26 mouse cellular contexts compared by ENCODE assay signal in genomic region chr3:36770096-36770495, GRCm38 (mm10).
DNase-seq lines count a peak whose midpoint lies in the region; ATAC-seq and TF ChIP-seq lines count a peak whose summit lies in the region.
"Had no signal": no experiment of that assay in that cellular context is flagged by ENCODE, and none has a peak within 500 bp of the region (broad histone marks: within the 10 kb centered on the region; RNA-seq: fewer than 3 reads in every experiment).

No protein-coding gene starts in this region.

- DNase-seq in gastrocnemius, adult 2 months: no peak
- DNase-seq in gastrocnemius, postnatal 36 days: no peak
- DNase-seq in kidney, adult 2 months: peak; percentile 17
- peak; percentile 21 for DNase-seq in lung, postnatal 25 days (ENCODE audit: low spot score)
- DNase-seq in lung, postnatal 0 days (ENCODE audit: low spot score): no peak
- DNase-seq in mesoderm, embryonic 11.5 days (ENCODE audit: low read depth, low spot score): peak; percentile 49
- DNase-seq: adrenal gland, postnatal 14 days; cerebellum, adult 2 months; cerebellum, postnatal 25 days; gastrocnemius, postnatal 25 days; kidney, postnatal 4 days; layer of hippocampus, adult 9-11 months; midbrain, embryonic 14.5 days; thymus, adult 2 months had no signal

- no peaks in the 10 kb centered on the region for H3K36me3 ChIP-seq in kidney, adult 2 months (ENCODE audit: control insufficient read depth, insufficient read depth, low read length)
- no peaks in the 10 kb centered on the region for H3K36me3 ChIP-seq in kidney, embryonic 15.5 days
- H3K36me3 ChIP-seq in lung, postnatal 0 days (ENCODE audit: insufficient read depth, low read length): no peaks in the 10 kb centered on the region
- H3K36me3 ChIP-seq: embryonic facial prominence, embryonic 12.5 days; limb, embryonic 13.5 days; liver, embryonic 12.5 days had no signal

- H3K9ac ChIP-seq in kidney, embryonic 15.5 days: no peak overlapping the region
- H3K9ac ChIP-seq in lung, postnatal 0 days (replicated peaks; ENCODE audit: low read depth): no peak overlapping the region
- H3K9ac ChIP-seq: embryonic facial prominence, embryonic 12.5 days; forebrain, embryonic 13.5 days; limb, embryonic 13.5 days; liver, embryonic 12.5 days had no signal

- peak overlapping the region; percentile 51 for H3K27ac ChIP-seq in gastrocnemius, adult 2 months
- H3K27ac ChIP-seq in kidney, adult 2 months (ENCODE audit: insufficient read depth, low read depth, low read length): no peak overlapping the region
- no peak overlapping the region for H3K27ac ChIP-seq in kidney, embryonic 15.5 days
- H3K27ac ChIP-seq in lung, postnatal 0 days (ENCODE audit: low read length): no peak overlapping the region
- H3K27ac ChIP-seq: embryonic facial prominence, embryonic 12.5 days; forebrain, embryonic 13.5 days; hindbrain, postnatal 0 days; limb, embryonic 13.5 days; liver, embryonic 12.5 days; stomach, postnatal 0 days had no signal

- TF ChIP-seq CTCF in gastrocnemius, adult 2 months (IDR thresholded peaks at IDR 0.05): no peak
- TF ChIP-seq CTCF in kidney, adult 2 months (conservative IDR thresholded peaks at IDR 0.05; ENCODE audit: insufficient read depth, insufficient read length, low read depth, low read length): no peak
- no peak for TF ChIP-seq CTCF in lung, postnatal 0 days (IDR thresholded peaks at IDR 0.05)

- no peak overlapping the region for H3K4me3 ChIP-seq in gastrocnemius, adult 2 months
- H3K4me3 ChIP-seq in kidney, adult 2 months (ENCODE audit: insufficient read depth, low read depth, low read length): no peak overlapping the region
- H3K4me3 ChIP-seq in kidney, embryonic 15.5 days (replicated peaks): no peak overlapping the region
- no peak overlapping the region for H3K4me3 ChIP-seq in lung, postnatal 0 days (ENCODE audit: low read depth, low read length)
- H3K4me3 ChIP-seq: embryonic facial prominence, embryonic 12.5 days; erythroblast, embryonic 14.5 days; forebrain, embryonic 13.5 days; limb, embryonic 13.5 days; liver, embryonic 12.5 days; megakaryocyte, embryonic 14.5 days had no signal

- 53% methylated on average over 1 of the region's 1 CpGs for WGBS in kidney, adult 2 months
- WGBS in kidney, embryonic 15.5 days: 49% methylated on average over 1 of the region's 1 CpGs
- WGBS in lung, postnatal 0 days: 47% methylated on average over 1 of the region's 1 CpGs

- intact Hi-C loops in gastrocnemius, adult 2 months (cut with DNase I): no loop called here
- intact Hi-C loops in gastrocnemius, postnatal 36 days (cut with DNase I): no loop called here

- H3K4me1 ChIP-seq in kidney, adult 2 months (ENCODE audit: control insufficient read depth, insufficient read depth, low read length): no peaks in the 10 kb centered on the region
- no peaks in the 10 kb centered on the region for H3K4me1 ChIP-seq in kidney, embryonic 15.5 days
- H3K4me1 ChIP-seq in lung, postnatal 0 days (ENCODE audit: insufficient read depth, low read depth, low read length): no peaks in the 10 kb centered on the region
- H3K4me1 ChIP-seq: forebrain, embryonic 13.5 days; liver, embryonic 12.5 days had no signal

- H3K9me3 ChIP-seq in kidney, embryonic 15.5 days (replicated peaks): no peaks in the 10 kb centered on the region
- H3K9me3 ChIP-seq in lung, postnatal 0 days (ENCODE audit: low read length): no peaks in the 10 kb centered on the region
- H3K9me3 ChIP-seq: embryonic facial prominence, embryonic 12.5 days; forebrain, embryonic 13.5 days; limb, embryonic 13.5 days; liver, embryonic 12.5 days; megakaryocyte, embryonic 14.5 days had no signal

- no peak overlapping the region for H3K4me2 ChIP-seq in kidney, embryonic 15.5 days
- H3K4me2 ChIP-seq in lung, postnatal 0 days (replicated peaks; ENCODE audit: low read depth, low read length): no peak overlapping the region
- H3K4me2 ChIP-seq: embryonic facial prominence, embryonic 12.5 days; forebrain, embryonic 13.5 days; limb, embryonic 13.5 days; liver, embryonic 12.5 days had no signal

- ATAC-seq in kidney, embryonic 15.5 days (replicated peaks; ENCODE audit: low FRiP score): no peak
- ATAC-seq in lung, postnatal 0 days: no peak
- no peak for ATAC-seq in megakaryocyte, adult 5-6 weeks (ENCODE audit: poor library complexity, severe bottlenecking)
- ATAC-seq: CD4-positive, CD25-positive, alpha-beta regulatory T cell, adult 4 months; forebrain, embryonic 13.5 days; hindbrain, postnatal 0 days; intestine, embryonic 16.5 days; liver, embryonic 12.5 days had no signal

- no peak for TF ChIP-seq POLR2A in kidney, adult 2 months (IDR thresholded peaks at IDR 0.05; ENCODE audit: low read depth, low read length)

- H3K27me3 ChIP-seq in kidney, adult 2 months (replicated peaks; ENCODE audit: control insufficient read depth, insufficient read depth, low read length): no peaks in the 10 kb centered on the region
- H3K27me3 ChIP-seq in kidney, embryonic 15.5 days: no peaks in the 10 kb centered on the region
- H3K27me3 ChIP-seq in lung, postnatal 0 days (replicated peaks; ENCODE audit: insufficient read depth, low read length): no peaks in the 10 kb centered on the region
- H3K27me3 ChIP-seq: embryonic facial prominence, embryonic 12.5 days; forebrain, embryonic 13.5 days; liver, embryonic 12.5 days; megakaryocyte, embryonic 14.5 days had no signal

- no peak for TF ChIP-seq EP300 in lung, postnatal 0 days (IDR thresholded peaks at IDR 0.05)

Comparison
In these comparisons a context has a peak if more than half of its experiments do, and no peak if none do; other contexts are left out.
1. DNase-seq: peak in kidney, adult 2 months (single experiment), lung, postnatal 25 days (single experiment) and mesoderm, embryonic 11.5 days (single experiment); none in gastrocnemius, adult 2 months (single experiment), gastrocnemius, postnatal 36 days (0 of 2) and lung, postnatal 0 days (single experiment).